ENCODE assay signal across 8 mouse cellular contexts in the genomic region with DNA sequence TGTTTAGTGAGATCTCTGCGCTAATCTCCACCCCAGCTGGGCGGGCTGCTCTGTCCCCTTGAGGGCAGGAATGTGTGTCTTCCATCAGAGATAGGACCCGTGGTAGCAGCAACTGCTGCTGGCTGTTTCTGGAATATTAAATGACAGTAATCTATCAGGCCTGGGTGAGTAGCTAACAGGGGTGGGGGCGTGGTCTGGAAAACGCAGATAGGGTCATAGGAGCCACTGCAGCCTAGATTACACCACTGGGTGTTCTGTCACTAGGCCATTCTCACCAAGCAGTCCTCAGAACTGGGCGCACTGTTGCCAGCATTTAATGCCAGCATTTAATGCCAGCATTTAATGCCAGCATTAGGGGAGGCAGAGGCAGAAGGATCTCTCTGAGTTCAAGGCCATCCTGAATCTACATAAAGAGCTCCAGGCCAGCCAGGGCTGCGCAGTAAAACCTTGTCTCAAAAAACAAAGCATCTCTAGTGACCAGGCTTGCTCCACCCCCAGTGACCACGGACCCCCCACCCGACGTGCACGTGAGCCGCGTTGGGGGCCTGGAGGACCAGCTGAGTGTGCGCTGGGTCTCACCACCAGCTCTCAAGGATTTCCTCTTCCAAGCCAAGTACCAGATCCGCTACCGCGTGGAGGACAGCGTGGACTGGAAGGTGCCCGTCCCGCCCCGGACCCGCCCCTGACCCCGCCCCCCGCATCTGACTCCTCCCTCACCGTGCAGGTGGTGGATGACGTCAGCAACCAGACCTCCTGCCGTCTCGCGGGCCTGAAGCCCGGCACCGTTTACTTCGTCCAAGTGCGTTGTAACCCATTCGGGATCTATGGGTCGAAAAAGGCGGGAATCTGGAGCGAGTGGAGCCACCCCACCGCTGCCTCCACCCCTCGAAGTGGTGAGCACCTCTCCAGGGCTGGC. TPM values are rescaled to one million over a fixed set of nuclear protein-coding genes. Genes with fewer than 3 reads are reported as not detected.
A peak's percentile ranks its signal among the peaks of the same experiment; 100 is the strongest.
DNase-seq lines count a peak whose midpoint lies in the region; ATAC-seq and TF ChIP-seq lines count a peak whose summit lies in the region.

No protein-coding gene starts in this region.

- H3K4me1 ChIP-seq in spleen, adult 2 months (ENCODE audit: control insufficient read depth, insufficient read depth, insufficient read length): peaks cover 9% of the 10 kb centered on the region
- H3K4me1 ChIP-seq in embryonic facial prominence, embryonic 10.5 days: peaks cover 79% of the 10 kb centered on the region
- no peaks in the 10 kb centered on the region; the same call in 1 of the 2 replicates for H3K4me1 ChIP-seq in intestine, postnatal 0 days (replicated peaks; ENCODE audit: control insufficient read depth, insufficient read depth, low read length)
- H3K4me1 ChIP-seq in midbrain, embryonic 11.5 days (ENCODE audit: control insufficient read depth, insufficient read depth, low read length): peaks cover 8% of the 10 kb centered on the region

- H3K9ac ChIP-seq in intestine, postnatal 0 days (ENCODE audit: low read depth, low read length): no peak overlapping the region
- H3K9ac ChIP-seq in midbrain, embryonic 11.5 days (ENCODE audit: low read length): no peak overlapping the region

- TF ChIP-seq POLR2A in spleen, adult 2 months (IDR thresholded peaks at IDR 0.05; ENCODE audit: low read depth, low read length): no peak

- no peaks in the 10 kb centered on the region for H3K36me3 ChIP-seq in spleen, adult 2 months (ENCODE audit: control insufficient read depth, insufficient read depth, low read length)
- H3K36me3 ChIP-seq in embryonic facial prominence, embryonic 10.5 days (replicated peaks): peaks cover 50% of the 10 kb centered on the region
- 0 out of 2 replicates have a peak, but pooled peaks cover 11% of the 10 kb centered on the region for H3K36me3 ChIP-seq in intestine, postnatal 0 days (ENCODE audit: control insufficient read depth, insufficient read depth)
- no peaks in the 10 kb centered on the region for H3K36me3 ChIP-seq in midbrain, embryonic 11.5 days (ENCODE audit: control insufficient read depth, insufficient read depth, low read length)

- no peaks in the 10 kb centered on the region for H3K9me3 ChIP-seq in embryonic facial prominence, embryonic 10.5 days
- H3K9me3 ChIP-seq in intestine, postnatal 0 days (ENCODE audit: control insufficient read depth): no peaks in the 10 kb centered on the region
- H3K9me3 ChIP-seq in midbrain, embryonic 11.5 days (ENCODE audit: control insufficient read depth, low read length): no peaks in the 10 kb centered on the region

- ATAC-seq in intestine, postnatal 0 days: no peak
- ATAC-seq in midbrain, embryonic 11.5 days (ENCODE audit: low FRiP score): no peak

- peak; percentile 42 to 45 for DNase-seq in spleen, adult 2 months (ENCODE audit: low read depth in 1 of 2, low spot score in 2 of 2)
- no peak for DNase-seq in spleen, adult 12 weeks (ENCODE audit: low spot score)
- DNase-seq in embryonic facial prominence, embryonic 10.5 days (ENCODE audit: low spot score): peak; percentile 60
- DNase-seq in midbrain, embryonic 11.5 days (ENCODE audit: low spot score, missing footprints): peak; percentile 79
- no peak for DNase-seq in left cerebral cortex, adult 9 months (ENCODE audit: low spot score in 2 of 2)
- no peak for DNase-seq in urinary bladder, postnatal 36 days (ENCODE audit: low spot score in 2 of 2)
- no peak for DNase-seq in gastrocnemius, postnatal 14 days

- H3K27ac ChIP-seq in spleen, adult 2 months (ENCODE audit: insufficient read depth, low read length): no peak overlapping the region
- H3K27ac ChIP-seq in embryonic facial prominence, embryonic 10.5 days (replicated peaks): no peak overlapping the region; the same call in none of the 2 replicates
- no peak overlapping the region for H3K27ac ChIP-seq in intestine, postnatal 0 days (ENCODE audit: low read depth, low read length)
- H3K27ac ChIP-seq in midbrain, embryonic 11.5 days (ENCODE audit: low read depth, low read length): no peak overlapping the region

- peak overlapping the region; percentile 20; the same call in 1 of the 2 replicates for H3K4me3 ChIP-seq in spleen, adult 2 months (ENCODE audit: extremely low read depth, insufficient read depth, insufficient read length)
- H3K4me3 ChIP-seq in embryonic facial prominence, embryonic 10.5 days: peak overlapping the region; percentile 45
- no peak overlapping the region for H3K4me3 ChIP-seq in intestine, postnatal 0 days (ENCODE audit: low read depth, low read length)
- H3K4me3 ChIP-seq in midbrain, embryonic 11.5 days (ENCODE audit: low read depth, low read length): no peak overlapping the region

- peak overlapping the region; percentile 50 for H3K4me2 ChIP-seq in intestine, postnatal 0 days (replicated peaks; ENCODE audit: low read depth)
- peak overlapping the region; percentile 25 for H3K4me2 ChIP-seq in midbrain, embryonic 11.5 days

- intact Hi-C loops in gastrocnemius, postnatal 14 days (cut with DNase I; ENCODE audit: low total_unique reads): loop anchor here (2.0 to 5.0 kb wide), 2 partner anchors 116 to 168 kb away; no protein-coding TSS in a partner anchor

- 13% methylated on average over 39 of the region's 39 CpGs for WGBS in spleen, adult 2 months
- 10% methylated on average over 39 of the region's 39 CpGs for WGBS in embryonic facial prominence, embryonic 10.5 days
- WGBS in intestine, postnatal 0 days: 8% methylated on average over 39 of the region's 39 CpGs
- 8% methylated on average over 37 of the region's 39 CpGs for WGBS in midbrain, embryonic 11.5 days

- TF ChIP-seq CTCF in spleen, adult 2 months (IDR thresholded peaks at IDR 0.05; ENCODE audit: extremely low read depth, insufficient read depth, insufficient read length, insufficient replicate concordance): no peak
- TF ChIP-seq CTCF in intestine, postnatal 0 days (IDR thresholded peaks at IDR 0.05; ENCODE audit: low read depth): no peak

- H3K27me3 ChIP-seq in spleen, adult 2 months (ENCODE audit: control insufficient read depth, insufficient read depth, low read length): peaks cover 2% of the 10 kb centered on the region; the same call in 1 of the 2 replicates
- H3K27me3 ChIP-seq in embryonic facial prominence, embryonic 10.5 days (replicated peaks; ENCODE audit: low read depth, poor library complexity, severe bottlenecking): peaks cover 89% of the 10 kb centered on the region
- peaks cover 56% of the 10 kb centered on the region for H3K27me3 ChIP-seq in intestine, postnatal 0 days (replicated peaks; ENCODE audit: control insufficient read depth, insufficient read depth, low read length)
- peaks cover 77% of the 10 kb centered on the region for H3K27me3 ChIP-seq in midbrain, embryonic 11.5 days (ENCODE audit: control insufficient read depth, insufficient read depth, low read length)

RNA-seq across cellular contexts. Expression of gene Rex1bd, which starts 5.9 kb away (rescaled TPM):
- 86.2 and 132 TPM in 2 replicates for polyA plus RNA-seq in spleen, adult 2 months (2012; rRNA removed)
- 118 and 138 TPM in 2 replicates for polyA plus RNA-seq in embryonic facial prominence, embryonic 10.5 days (2016; fragmentation: Nextera tagmentation; extraction: Ambion mirVana)
- polyA plus RNA-seq in intestine, postnatal 0 days (2015; fragmentation: Nextera tagmentation; extraction: Ambion mirVana): 145 and 148 TPM in 2 replicates
- 126 and 129 TPM in 2 replicates for polyA plus RNA-seq in midbrain, embryonic 11.5 days (2014; fragmentation: Nextera tagmentation; extraction: Ambion mirVana)
- 100 to 1,000 TPM; 118 to 122 TPM for total RNA-seq in gastrocnemius, postnatal 14 days (2021)

RNA-seq across cellular contexts. Expression of gene Crlf1, which starts 7.7 kb away (rescaled TPM):
- polyA plus RNA-seq in spleen, adult 2 months (2012; rRNA removed): 3.4 and 5.4 TPM in 2 replicates
- polyA plus RNA-seq in embryonic facial prominence, embryonic 10.5 days (2016; fragmentation: Nextera tagmentation; extraction: Ambion mirVana): 103 and 116 TPM in 2 replicates
- polyA plus RNA-seq in intestine, postnatal 0 days (2015; fragmentation: Nextera tagmentation; extraction: Ambion mirVana): 0.61 and 0.81 TPM in 2 replicates
- polyA plus RNA-seq in midbrain, embryonic 11.5 days (2014; fragmentation: Nextera tagmentation; extraction: Ambion mirVana): 0.23 and 0.90 TPM in 2 replicates
- 1 to 10 TPM; 1.5 to 1.9 TPM for total RNA-seq in gastrocnemius, postnatal 14 days (2021)

RNA-seq across cellular contexts. Expression of gene Uba52, which starts 10.0 kb away (rescaled TPM):
- polyA plus RNA-seq in spleen, adult 2 months (2012; rRNA removed): 611 and 613 TPM in 2 replicates
- 908 and 951 TPM in 2 replicates for polyA plus RNA-seq in embryonic facial prominence, embryonic 10.5 days (2016; fragmentation: Nextera tagmentation; extraction: Ambion mirVana)
- 805 and 863 TPM in 2 replicates for polyA plus RNA-seq in intestine, postnatal 0 days (2015; fragmentation: Nextera tagmentation; extraction: Ambion mirVana)
- polyA plus RNA-seq in midbrain, embryonic 11.5 days (2014; fragmentation: Nextera tagmentation; extraction: Ambion mirVana): 774 and 852 TPM in 2 replicates
- 1,000 to 10,000 TPM; 1,030 to 1,066 TPM for total RNA-seq in gastrocnemius, postnatal 14 days (2021)

RNA-seq across cellular contexts. Expression of gene Tmem59l, which starts 13.5 kb away (rescaled TPM):
- polyA plus RNA-seq in spleen, adult 2 months (2012; rRNA removed): 0.14 TPM in 1 of 2 replicates, not detected in the other
- 28.3 and 29.4 TPM in 2 replicates for polyA plus RNA-seq in embryonic facial prominence, embryonic 10.5 days (2016; fragmentation: Nextera tagmentation; extraction: Ambion mirVana)
- 2.3 and 2.4 TPM in 2 replicates for polyA plus RNA-seq in intestine, postnatal 0 days (2015; fragmentation: Nextera tagmentation; extraction: Ambion mirVana)
- polyA plus RNA-seq in midbrain, embryonic 11.5 days (2014; fragmentation: Nextera tagmentation; extraction: Ambion mirVana): 12.3 TPM in 2 replicates
- not detected for total RNA-seq in gastrocnemius, postnatal 14 days (2021)

RNA-seq across cellular contexts. Expression of gene Klhl26, which starts 23.9 kb away (rescaled TPM):
- 21.8 and 30.9 TPM in 2 replicates for polyA plus RNA-seq in spleen, adult 2 months (2012; rRNA removed)
- 22.4 and 24.1 TPM in 2 replicates for polyA plus RNA-seq in embryonic facial prominence, embryonic 10.5 days (2016; fragmentation: Nextera tagmentation; extraction: Ambion mirVana)
- 9.3 and 10.5 TPM in 2 replicates for polyA plus RNA-seq in intestine, postnatal 0 days (2015; fragmentation: Nextera tagmentation; extraction: Ambion mirVana)
- polyA plus RNA-seq in midbrain, embryonic 11.5 days (2014; fragmentation: Nextera tagmentation; extraction: Ambion mirVana): 12.6 and 13.1 TPM in 2 replicates
- 1 to 10 TPM; 5.4 TPM for total RNA-seq in gastrocnemius, postnatal 14 days (2021)

Comparison
In these comparisons a context has a peak if more than half of its experiments do, and no peak if none do; other contexts are left out.
1. DNase-seq: peak in spleen, adult 2 months (2 of 2), embryonic facial prominence, embryonic 10.5 days (single experiment) and midbrain, embryonic 11.5 days (single experiment); none in spleen, adult 12 weeks (single experiment), left cerebral cortex, adult 9 months (0 of 2), urinary bladder, postnatal 36 days (0 of 2) and gastrocnemius, postnatal 14 days (single experiment).
2. H3K4me3 ChIP-seq: peak in spleen, adult 2 months (single experiment) and embryonic facial prominence, embryonic 10.5 days (single experiment); none in intestine, postnatal 0 days (single experiment) and midbrain, embryonic 11.5 days (single experiment).
3. RNA of gene Crlf1, which starts 7.7 kb away (polyA plus RNA-seq): 103 to 116 TPM in embryonic facial prominence, embryonic 10.5 days; 3.4 to 5.4 TPM in spleen, adult 2 months, 0.61 to 0.81 TPM in intestine, postnatal 0 days and 0.23 to 0.90 TPM in midbrain, embryonic 11.5 days; every median in the first group is over 10 times any median in the second.